Mouse (Mus musculus): Measurements from ENCODE around the gene Cdc42ep4.

GRCm38 (mm10) chr11:113749749-113750351, 1.8 kb downstream of the Cdc42ep4 start:
- TF ChIP-seq GATA1 (IDR thresholded peaks at IDR 0.05; ENCODE audit: borderline replicate concordance, low read length): no peak
- TF ChIP-seq POLR2AphosphoS5 (IDR thresholded peaks at IDR 0.05; ENCODE audit: insufficient replicate concordance, low read depth, low read length): no peak
- TF ChIP-seq CTCF (IDR thresholded peaks at IDR 0.05; ENCODE audit: low read depth, low read length): no peak
- TF ChIP-seq TAL1 (conservative IDR thresholded peaks at IDR 0.05; ENCODE audit: low read depth, low read length): 0 out of 2 replicates have a peak, but pooled peaks have one; percentile 15
- no peak for TF ChIP-seq GATA2 (IDR thresholded peaks at IDR 0.05; ENCODE audit: borderline replicate concordance, low read depth, low read length)
